Mouse (Mus musculus): ENCODE data around the gene Slc28a2. TPM values are rescaled to one million over a fixed set of nuclear protein-coding genes. Genes with fewer than 3 reads are reported as not detected.
"Not testable (repeated sequence)": the region's sequence is repeated elsewhere in the genome, so short reads cannot be mapped to it uniquely, and the experiment has no call there.

The Slc28a2 gene
- polyA plus RNA-seq, 1 experiment from 2014 or later = 2.3 TPM

DNA sequence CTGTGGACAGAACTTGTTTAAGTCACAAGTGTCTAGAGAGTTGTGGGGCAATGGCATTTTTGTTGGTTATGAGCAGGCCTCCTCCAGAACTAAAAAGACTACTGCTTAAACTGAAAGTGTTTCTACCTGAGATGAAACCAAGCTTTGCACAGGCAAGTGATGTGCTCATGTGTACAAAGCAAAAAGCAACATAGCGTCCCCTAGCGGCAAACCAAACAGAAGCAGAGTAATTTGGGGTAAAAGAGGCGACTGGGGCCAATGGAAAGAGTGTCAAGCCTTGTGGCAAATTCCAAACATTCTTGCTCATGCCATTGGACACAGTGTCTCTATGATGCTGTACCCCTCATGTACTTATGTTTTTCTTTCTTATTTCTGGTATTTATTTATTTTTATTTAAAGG lies 41.2 kb upstream of the Slc28a2 start:
- Histone ChIP-seq H3K36me3 (ENCODE audit: control insufficient read depth, insufficient read depth) (no peaks in the 10 kb centered on the region), H3K27me3 (ENCODE audit: control insufficient read depth, insufficient read depth, low read depth, low read length) (peaks cover 4% of the 10 kb centered on the region; the same call in 1 of the 2 replicates), H3K4me2 (ENCODE audit: low read depth, low read length) (no peak overlapping the region), H3K9me3 (replicated peaks; ENCODE audit: control insufficient read depth, low read length) (no peaks in the 10 kb centered on the region), H3K9ac (ENCODE audit: low read depth, low read length) (no peak overlapping the region), H3K4me3 (ENCODE audit: low read depth, low read length) (no peak overlapping the region), H3K4me1 (ENCODE audit: control insufficient read depth, low read depth, low read length) (peaks cover 5% of the 10 kb centered on the region), H3K27ac (ENCODE audit: low read length) (no peak overlapping the region)
- ATAC-seq (ENCODE audit: low read depth) = no peak
- 29% methylated on average over 3 of the region's 3 CpGs for WGBS (ENCODE audit: insufficient replicate concordance)

DNA sequence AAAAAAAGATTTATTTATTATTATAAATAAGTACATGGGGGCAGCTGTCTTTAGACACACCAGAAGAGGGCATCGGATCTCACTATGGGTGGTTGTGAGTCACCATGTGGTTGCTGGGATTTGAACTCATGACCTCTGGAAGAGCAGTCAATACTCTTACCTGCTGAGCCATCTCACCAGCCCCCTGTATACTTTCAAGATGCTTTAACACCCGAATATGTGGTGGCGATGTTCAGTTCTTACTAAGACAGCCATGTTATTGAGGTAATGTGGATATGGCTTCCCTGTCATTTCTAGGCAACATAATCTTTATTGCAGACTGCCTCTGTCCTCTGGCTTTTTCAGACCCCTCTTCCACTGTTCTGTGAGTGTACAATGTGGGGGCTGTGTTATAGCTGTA lies 39.1 kb upstream of the Slc28a2 start:
- not testable (repeated sequence) for ATAC-seq (ENCODE audit: low read depth); H3K4me1 ChIP-seq (ENCODE audit: control insufficient read depth, low read depth, low read length); H3K4me3 ChIP-seq (ENCODE audit: low read depth, low read length); H3K27ac ChIP-seq (ENCODE audit: low read length); H3K9ac ChIP-seq (ENCODE audit: low read depth, low read length); H3K4me2 ChIP-seq (ENCODE audit: low read depth, low read length); H3K9me3 ChIP-seq (replicated peaks; ENCODE audit: control insufficient read depth, low read length); H3K27me3 ChIP-seq (ENCODE audit: control insufficient read depth, insufficient read depth, low read depth, low read length); H3K36me3 ChIP-seq (ENCODE audit: control insufficient read depth, insufficient read depth)
- WGBS (ENCODE audit: insufficient replicate concordance) = 80% methylated on average over 3 of the region's 3 CpGs

DNA sequence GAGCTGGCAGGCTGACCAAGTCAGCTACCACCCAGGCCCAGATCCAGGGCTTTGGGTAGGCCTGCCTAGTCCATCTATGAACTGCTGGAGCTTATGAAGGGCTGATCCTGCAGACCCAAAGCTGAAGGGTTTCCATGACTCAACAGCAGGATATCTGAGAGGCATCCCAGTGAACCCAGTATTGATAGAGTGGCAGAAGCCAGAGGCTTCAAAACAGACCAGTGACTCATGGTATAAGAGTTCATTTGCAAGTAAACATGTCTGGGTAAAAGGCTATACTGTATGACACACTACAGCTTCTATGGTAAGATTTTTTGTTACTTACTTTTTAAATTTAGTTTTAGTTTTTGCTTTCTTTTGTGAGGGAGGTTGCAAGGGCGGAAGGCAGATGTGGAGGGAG lies 30.1 kb upstream of the Slc28a2 start:
- no peaks in the 10 kb centered on the region for H3K27me3 ChIP-seq (ENCODE audit: control insufficient read depth, insufficient read depth, low read depth, low read length)
- no peak overlapping the region for H3K27ac ChIP-seq (ENCODE audit: low read length)
- 46% methylated on average over 1 of the region's 1 CpGs for whole genome bisulfite sequencing (ENCODE audit: insufficient replicate concordance)
- H3K9me3 ChIP-seq (replicated peaks; ENCODE audit: control insufficient read depth, low read length) = no peaks in the 10 kb centered on the region
- H3K4me2 ChIP-seq (ENCODE audit: low read depth, low read length) = no peak overlapping the region
- H3K4me1 ChIP-seq (ENCODE audit: control insufficient read depth, low read depth, low read length) = no peaks in the 10 kb centered on the region
- H3K9ac ChIP-seq (ENCODE audit: low read depth, low read length) = no peak overlapping the region
- H3K36me3 ChIP-seq (ENCODE audit: control insufficient read depth, insufficient read depth) = no peaks in the 10 kb centered on the region
- ATAC-seq (ENCODE audit: low read depth) = no peak
- no peak overlapping the region for H3K4me3 ChIP-seq (ENCODE audit: low read depth, low read length)

DNA sequence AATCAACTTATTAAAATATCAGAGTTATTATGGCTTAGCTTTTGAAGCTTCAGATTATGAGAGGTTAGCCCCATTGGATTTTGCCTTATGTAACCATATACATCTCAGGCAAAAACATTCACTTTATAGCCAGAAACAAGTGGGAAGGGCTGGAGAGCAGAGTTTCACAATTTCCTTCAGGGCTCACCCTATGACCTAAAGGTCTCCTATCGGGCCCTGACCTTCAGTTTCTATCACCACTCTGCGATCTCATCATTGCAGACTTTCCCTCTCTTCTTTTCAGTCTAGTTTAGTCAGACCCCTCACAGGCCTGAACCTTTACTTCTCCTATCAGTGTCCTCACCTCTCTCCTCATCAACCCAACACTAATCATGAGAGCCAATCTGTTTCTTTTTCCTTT lies 18.7 kb upstream of the Slc28a2 start:
- ATAC-seq (ENCODE audit: low read depth) = no peak
- no peak overlapping the region for H3K4me2 ChIP-seq (ENCODE audit: low read depth, low read length)
- no peak overlapping the region for H3K27ac ChIP-seq (ENCODE audit: low read length)
- no peak overlapping the region for H3K4me3 ChIP-seq (ENCODE audit: low read depth, low read length)
- H3K36me3 ChIP-seq (ENCODE audit: control insufficient read depth, insufficient read depth) = no peaks in the 10 kb centered on the region
- no peaks in the 10 kb centered on the region for H3K9me3 ChIP-seq (replicated peaks; ENCODE audit: control insufficient read depth, low read length)
- no peaks in the 10 kb centered on the region for H3K4me1 ChIP-seq (ENCODE audit: control insufficient read depth, low read depth, low read length)
- WGBS (ENCODE audit: insufficient replicate concordance) = 74% methylated on average over 2 of the region's 2 CpGs
- no peak overlapping the region for H3K9ac ChIP-seq (ENCODE audit: low read depth, low read length)
- no peaks in the 10 kb centered on the region for H3K27me3 ChIP-seq (ENCODE audit: control insufficient read depth, insufficient read depth, low read depth, low read length)

DNA sequence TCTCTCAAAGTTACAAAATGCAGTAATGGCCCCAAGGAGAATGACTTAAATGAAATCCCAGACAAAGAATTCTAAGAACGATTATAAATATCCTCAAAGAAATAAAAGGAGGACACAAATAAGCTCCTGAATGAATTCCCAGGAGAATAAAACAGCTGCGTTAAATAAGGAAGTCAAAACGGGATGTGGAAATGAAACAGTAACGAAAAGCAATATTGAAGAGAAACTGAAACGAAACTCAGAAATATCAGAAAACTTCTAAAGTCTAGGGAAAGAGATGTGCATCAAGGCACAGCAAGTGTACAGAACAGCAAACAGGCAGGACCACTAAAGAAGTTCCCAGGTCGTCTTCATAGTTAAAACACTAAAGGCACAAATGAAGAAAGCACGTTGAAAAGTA lies 17.3 kb upstream of the Slc28a2 start:
- no peak overlapping the region for H3K9ac ChIP-seq (ENCODE audit: low read depth, low read length)
- no peak overlapping the region for H3K27ac ChIP-seq (ENCODE audit: low read length)
- ATAC-seq (ENCODE audit: low read depth) = no peak
- no peaks in the 10 kb centered on the region for H3K9me3 ChIP-seq (replicated peaks; ENCODE audit: control insufficient read depth, low read length)
- H3K4me3 ChIP-seq (ENCODE audit: low read depth, low read length) = no peak overlapping the region
- no peaks in the 10 kb centered on the region for H3K36me3 ChIP-seq (ENCODE audit: control insufficient read depth, insufficient read depth)
- no peaks in the 10 kb centered on the region for H3K27me3 ChIP-seq (ENCODE audit: control insufficient read depth, insufficient read depth, low read depth, low read length)
- H3K4me2 ChIP-seq (ENCODE audit: low read depth, low read length) = no peak overlapping the region
- 50% methylated on average over 7 of the region's 7 CpGs for WGBS (ENCODE audit: insufficient replicate concordance)
- no peaks in the 10 kb centered on the region for H3K4me1 ChIP-seq (ENCODE audit: control insufficient read depth, low read depth, low read length)

DNA sequence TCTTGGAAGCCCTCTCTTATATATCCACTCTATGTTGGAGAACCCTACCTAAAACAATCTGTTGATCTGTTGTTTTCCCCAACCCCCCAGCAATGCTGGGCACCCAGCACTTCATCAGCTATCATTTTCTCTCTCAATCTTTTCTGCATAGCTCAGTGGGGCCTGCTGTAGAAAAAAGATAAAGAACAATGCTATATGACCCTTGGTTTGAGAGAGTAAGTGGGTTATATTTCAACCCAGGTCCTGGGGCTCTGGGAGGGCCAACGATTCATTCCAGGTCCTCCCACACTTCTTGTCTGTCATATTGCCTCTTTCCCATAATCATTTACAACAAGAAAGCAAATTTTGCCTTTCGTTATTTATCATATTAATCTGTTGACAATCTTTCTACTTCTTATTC lies 368 bp downstream of the Slc28a2 start:
- ATAC-seq (ENCODE audit: low read depth); H3K4me3 ChIP-seq (ENCODE audit: low read depth, low read length); H3K36me3 ChIP-seq (ENCODE audit: control insufficient read depth, insufficient read depth); H3K27ac ChIP-seq (ENCODE audit: low read length); H3K9me3 ChIP-seq (replicated peaks; ENCODE audit: control insufficient read depth, low read length); H3K4me1 ChIP-seq (ENCODE audit: control insufficient read depth, low read depth, low read length); H3K9ac ChIP-seq (ENCODE audit: low read depth, low read length); H3K4me2 ChIP-seq (ENCODE audit: low read depth, low read length); H3K27me3 ChIP-seq (ENCODE audit: control insufficient read depth, insufficient read depth, low read depth, low read length): not testable (repeated sequence)
- 47% methylated on average over 2 of the region's 2 CpGs for WGBS (ENCODE audit: insufficient replicate concordance)

DNA sequence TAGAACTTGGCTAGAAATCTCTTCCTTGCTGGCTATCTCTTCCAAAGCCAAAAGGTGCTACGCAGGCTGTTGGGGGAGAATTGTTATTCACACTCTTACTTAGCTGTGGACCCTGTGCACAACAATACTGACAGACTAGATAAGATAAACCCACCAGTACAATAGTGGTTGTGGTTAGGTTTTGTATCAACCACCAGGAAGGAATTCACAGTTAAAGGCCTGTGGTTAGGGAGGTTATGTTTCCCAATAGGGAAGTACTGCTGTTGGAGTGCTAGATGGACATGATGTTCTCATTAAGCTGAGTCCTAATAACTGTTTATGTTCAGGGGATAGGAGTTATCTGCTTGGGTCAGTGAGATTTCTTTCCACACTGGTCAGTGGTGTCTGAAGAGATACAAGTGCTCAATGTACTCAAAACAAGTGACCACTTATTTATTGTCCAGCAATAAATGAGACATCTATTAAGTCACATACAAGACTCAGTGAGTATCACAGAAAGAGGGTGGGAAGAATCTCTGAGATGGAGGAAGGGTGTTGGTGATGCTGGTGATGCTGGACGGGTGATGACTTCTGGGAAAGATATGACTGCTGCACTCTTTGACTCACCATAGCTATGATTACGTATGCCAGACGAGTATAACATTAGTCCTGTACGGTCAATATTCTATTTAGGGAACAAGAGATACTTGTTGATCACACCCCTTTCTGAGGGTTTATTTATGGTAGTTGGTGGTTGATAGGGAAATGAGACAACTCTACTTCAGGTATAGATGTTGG lies 12.6 kb downstream of the Slc28a2 start:
- H3K27ac ChIP-seq (ENCODE audit: low read length); H3K9me3 ChIP-seq (replicated peaks; ENCODE audit: control insufficient read depth, low read length); H3K4me3 ChIP-seq (ENCODE audit: low read depth, low read length); H3K27me3 ChIP-seq (ENCODE audit: control insufficient read depth, insufficient read depth, low read depth, low read length); H3K4me2 ChIP-seq (ENCODE audit: low read depth, low read length); ATAC-seq (ENCODE audit: low read depth); H3K9ac ChIP-seq (ENCODE audit: low read depth, low read length); H3K36me3 ChIP-seq (ENCODE audit: control insufficient read depth, insufficient read depth); H3K4me1 ChIP-seq (ENCODE audit: control insufficient read depth, low read depth, low read length): not testable (repeated sequence)
- 24% methylated on average over 5 of the region's 5 CpGs for WGBS (ENCODE audit: insufficient replicate concordance)

DNA sequence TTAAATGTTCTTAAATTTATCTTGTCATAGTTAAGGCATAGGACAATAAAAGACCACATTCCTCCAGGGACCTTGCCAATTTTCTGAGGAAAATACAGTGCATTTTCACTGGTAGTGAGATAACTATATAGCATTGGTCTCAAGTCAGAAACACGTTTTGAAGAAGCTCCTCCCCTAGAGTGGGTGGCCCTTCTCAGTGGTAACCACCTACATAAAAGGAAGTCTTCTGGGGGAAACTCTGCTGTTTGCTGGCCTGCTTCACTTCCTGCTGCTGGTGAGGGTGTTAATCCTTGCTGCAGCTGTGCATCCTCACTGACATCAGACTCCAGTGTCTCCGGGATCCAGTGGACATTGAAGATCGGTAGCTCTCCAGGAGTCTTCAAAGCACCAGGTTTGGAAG lies 14.2 kb downstream of the Slc28a2 start:
- ATAC-seq (ENCODE audit: low read depth); H3K9ac ChIP-seq (ENCODE audit: low read depth, low read length); H3K9me3 ChIP-seq (replicated peaks; ENCODE audit: control insufficient read depth, low read length); H3K27me3 ChIP-seq (ENCODE audit: control insufficient read depth, insufficient read depth, low read depth, low read length); H3K4me3 ChIP-seq (ENCODE audit: low read depth, low read length); H3K4me1 ChIP-seq (ENCODE audit: control insufficient read depth, low read depth, low read length); H3K27ac ChIP-seq (ENCODE audit: low read length); H3K36me3 ChIP-seq (ENCODE audit: control insufficient read depth, insufficient read depth); H3K4me2 ChIP-seq (ENCODE audit: low read depth, low read length): not testable (repeated sequence)
- WGBS (ENCODE audit: insufficient replicate concordance) = 0% methylated on average over 1 of the region's 3 CpGs

DNA sequence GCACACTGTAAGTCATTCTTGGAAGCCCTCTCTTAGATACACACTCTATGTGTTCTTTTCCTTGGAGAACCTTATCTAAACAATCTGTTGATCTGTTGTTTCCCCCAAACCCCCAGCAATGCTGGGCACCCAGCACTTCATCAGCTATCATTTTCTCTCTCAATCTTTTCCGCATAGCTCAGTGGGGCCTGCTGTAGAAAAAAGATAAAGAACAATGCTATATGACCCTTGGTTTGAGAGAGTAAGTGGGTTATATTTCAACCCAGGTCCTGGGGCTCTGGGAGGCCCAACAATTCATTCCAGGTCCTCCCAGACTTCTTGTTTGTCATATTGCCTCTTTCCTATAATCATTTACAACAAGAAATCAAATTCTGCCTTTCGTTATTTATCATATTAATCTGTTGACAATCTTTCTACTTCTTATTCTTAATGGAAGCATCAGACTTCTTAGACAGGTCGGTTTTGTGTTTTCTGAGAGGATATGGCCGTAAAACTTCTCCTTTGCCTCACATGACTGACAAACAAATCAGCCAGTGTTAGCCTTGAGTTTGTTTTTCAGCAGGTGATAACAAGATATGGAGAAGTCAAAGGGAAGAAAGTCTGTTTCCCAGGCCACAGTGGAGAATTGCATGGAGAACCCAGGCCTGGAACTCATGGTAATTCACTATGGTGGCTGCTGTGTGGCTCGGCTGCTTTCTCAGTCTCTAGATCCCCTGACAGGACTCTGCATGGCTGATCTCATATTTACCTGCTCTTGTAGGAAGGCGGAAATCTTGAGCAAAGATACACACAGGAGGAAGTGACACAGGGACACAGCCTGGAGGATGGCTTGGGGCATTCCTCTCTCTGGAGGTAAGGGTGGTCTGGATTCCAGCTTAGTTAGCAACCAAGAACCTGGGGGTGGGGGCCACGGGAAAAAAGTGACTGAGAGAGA lies 15.0 kb downstream of the Slc28a2 start:
- no peaks in the 10 kb centered on the region for H3K4me1 ChIP-seq (ENCODE audit: control insufficient read depth, low read depth, low read length)
- no peak overlapping the region for H3K4me2 ChIP-seq (ENCODE audit: low read depth, low read length)
- no peak overlapping the region for H3K27ac ChIP-seq (ENCODE audit: low read length)
- no peaks in the 10 kb centered on the region for H3K9me3 ChIP-seq (replicated peaks; ENCODE audit: control insufficient read depth, low read length)
- no peaks in the 10 kb centered on the region for H3K36me3 ChIP-seq (ENCODE audit: control insufficient read depth, insufficient read depth)
- no peaks in the 10 kb centered on the region for H3K27me3 ChIP-seq (ENCODE audit: control insufficient read depth, insufficient read depth, low read depth, low read length)
- no peak for ATAC-seq (ENCODE audit: low read depth)
- no peak overlapping the region for H3K4me3 ChIP-seq (ENCODE audit: low read depth, low read length)
- 47% methylated on average over 7 of the region's 7 CpGs for WGBS (ENCODE audit: insufficient replicate concordance)
- no peak overlapping the region for H3K9ac ChIP-seq (ENCODE audit: low read depth, low read length)
